Mouse (Mus musculus): ENCODE data around the gene Wipf3. TPM values are rescaled to one million over a fixed set of nuclear protein-coding genes. Genes with fewer than 3 reads are reported as not detected.
A peak's percentile ranks its signal among the peaks of the same experiment; 100 is the strongest.

Gene Wipf3
- polyA plus RNA-seq, 1 experiment from 2014 or later: 1.7 TPM

GRCm38 (mm10) chr6:54548314-54549019 lies 119.1 kb downstream of the Wipf3 start:
- Histone ChIP-seq H3K27ac (0 out of 2 replicates have a peak overlapping the region, but pooled peaks have one; percentile 26), H3K36me3 (replicated peaks) (peaks cover 27% of the 10 kb centered on the region), H3K27me3 (no peaks in the 10 kb centered on the region), H3K4me1 (peaks cover 44% of the 10 kb centered on the region), H3K4me2 (no peak overlapping the region), H3K9ac (no peak overlapping the region), H3K4me3 (replicated peaks) (no peak overlapping the region), H3K9me3 (no peaks in the 10 kb centered on the region)
- no peak for ATAC-seq (ENCODE audit: low FRiP score)
- WGBS: 71% methylated on average over 13 of the region's 13 CpGs

- no peak for ATAC-seq (ENCODE audit: low FRiP score)
- peaks cover 53% of the 10 kb centered on the region for H3K4me1 ChIP-seq
Observed at GRCm38 (mm10) chr6:54549311-54549710, 119.9 kb downstream of the Wipf3 start.

GRCm38 (mm10) chr6:54550801-54551323 lies 121.5 kb downstream of the Wipf3 start:
- H3K27ac ChIP-seq: no peak overlapping the region
- no peak overlapping the region for H3K9ac ChIP-seq
- no peaks in the 10 kb centered on the region for H3K9me3 ChIP-seq
- H3K4me3 ChIP-seq (replicated peaks): no peak overlapping the region
- peaks cover 68% of the 10 kb centered on the region for H3K4me1 ChIP-seq
- ATAC-seq (ENCODE audit: low FRiP score): no peak
- WGBS: 68% methylated on average over 7 of the region's 7 CpGs
- no peak overlapping the region for H3K4me2 ChIP-seq
- no peaks in the 10 kb centered on the region for H3K27me3 ChIP-seq
- peaks cover 8% of the 10 kb centered on the region for H3K36me3 ChIP-seq (replicated peaks)

More at GRCm38 (mm10) chr6:54549311-54549710, 119.9 kb downstream of the Wipf3 start:
- Histone ChIP-seq H3K27me3 (no peaks in the 10 kb centered on the region), H3K36me3 (replicated peaks) (peaks cover 20% of the 10 kb centered on the region), H3K4me2 (no peak overlapping the region), H3K4me3 (replicated peaks) (no peak overlapping the region), H3K9me3 (no peaks in the 10 kb centered on the region), H3K27ac (no peak overlapping the region), H3K9ac (no peak overlapping the region)
- 59% methylated on average over 4 of the region's 4 CpGs for WGBS

- Histone ChIP-seq H3K36me3 (replicated peaks) (0 out of 2 replicates have a peak, but pooled peaks cover 4% of the 10 kb centered on the region), H3K4me2 (no peak overlapping the region), H3K9ac (no peak overlapping the region), H3K4me3 (replicated peaks) (no peak overlapping the region), H3K27ac (peak overlapping the region; percentile 87), H3K27me3 (no peaks in the 10 kb centered on the region), H3K9me3 (no peaks in the 10 kb centered on the region), H3K4me1 (peaks cover 72% of the 10 kb centered on the region)
- WGBS: 14% methylated on average over 9 of the region's 9 CpGs
- ATAC-seq (ENCODE audit: low FRiP score): peak; percentile 82
Observed at GRCm38 (mm10) chr6:54552721-54553413, 123.5 kb downstream of the Wipf3 start.

Other genes starting within 250 kb of the Wipf3 start
- 7.8 and 8.8 TPM in 2 replicates for gene Prr15, start 103.8 kb upstream of the Wipf3 start, polyA plus RNA-seq (2016; fragmentation: Nextera tagmentation; extraction: Ambion mirVana)
- gene Scrn1, start 136.9 kb downstream of the Wipf3 start, polyA plus RNA-seq (2016; fragmentation: Nextera tagmentation; extraction: Ambion mirVana): 119 and 157 TPM in 2 replicates
- 20.1 and 21.2 TPM in 2 replicates for gene Plekha8, start 165.5 kb downstream of the Wipf3 start, polyA plus RNA-seq (2016; fragmentation: Nextera tagmentation; extraction: Ambion mirVana)
- 13.9 and 18.4 TPM in 2 replicates for gene Fkbp14, start 167.7 kb downstream of the Wipf3 start, polyA plus RNA-seq (2016; fragmentation: Nextera tagmentation; extraction: Ambion mirVana)

All from forebrain, embryonic 12.5 days (tissue).